Mouse (Mus musculus) lung, embryonic 16.5 days (tissue): Measurements from ENCODE around the gene Slc12a8. TPM values are rescaled to one million over a fixed set of nuclear protein-coding genes. Genes with fewer than 3 reads are reported as not detected.

Experiments
- ATAC-seq: fragments of 200-750 bp; cut with Nextera tagmentation; 2 replicates; pipeline ENCODE4 v1.8.0; 2017; ENCODE audit warnings: low read depth, mild to moderate bottlenecking, moderate library complexity
- H3K27ac ChIP-seq: fragments of 300-500 bp; sonication (generic); 2 replicates; pipeline ENCODE4 v1.5.1; 2014; ENCODE audit warnings: mild to moderate bottlenecking, control low read depth, low read length
- H3K27me3 ChIP-seq: fragments of 300-500 bp; sonication (generic); 2 replicates; pipeline ENCODE4 v1.6.1; 2014; ENCODE audit warnings: low read depth, low read length, mixed read lengths; ENCODE audit not compliant: control insufficient read depth, insufficient read depth
- H3K36me3 ChIP-seq: fragments of 300-500 bp; sonication (generic); 2 replicates; pipeline ENCODE4 v1.6.1; 2014; ENCODE audit warnings: low read length; ENCODE audit not compliant: control insufficient read depth, insufficient read depth
- H3K4me1 ChIP-seq: fragments of 300-500 bp; sonication (generic); replicated peaks from 2 replicates; pipeline ENCODE4 v1.6.1; 2014; ENCODE audit warnings: low read length, mixed read lengths; ENCODE audit not compliant: control insufficient read depth, insufficient read depth
- H3K4me2 ChIP-seq: fragments of 300-500 bp; sonication (generic); 2 replicates; pipeline ENCODE4 v1.6.1; 2014; ENCODE audit warnings: low read depth, low read length, control low read depth
- H3K4me3 ChIP-seq: fragments of 300-500 bp; sonication (generic); 2 replicates; pipeline ENCODE4 v1.5.1; 2014; ENCODE audit warnings: mild to moderate bottlenecking, low read length, control low read depth
- H3K9ac ChIP-seq: fragments of 300-500 bp; sonication (generic); 2 replicates; pipeline ENCODE4 v1.6.1; 2014; ENCODE audit warnings: low read length, control low read depth
- H3K9me3 ChIP-seq: fragments of 300-500 bp; sonication (generic); 2 replicates; pipeline ENCODE4 v1.6.1; 2016; ENCODE audit warnings: low read length; ENCODE audit not compliant: control insufficient read depth
- WGBS: fragments of 180-500 bp; shearing (Covaris S2); extraction: QIAGEN DNeasy Blood & Tissue Kit; methylation state at CpG from one replicate; pipeline ENCODE4 v1.1.7; 2014; 5-methylcytosine and 5-hydroxymethylcytosine counted together
- polyA plus RNA-seq: library from polyadenylated mRNA; unstranded; fragments of >200 nt; fragmentation: Nextera tagmentation; extraction: Ambion mirVana; gene quantifications from 2 replicates; pipeline ENCODE4 v1.2.1, GENCODE M21; 2015

Slc12a8 gene
- 0.39 and 1.0 TPM in 2 replicates for polyA plus RNA-seq

- WGBS, result 4% methylated on average over 27 of the region's 27 CpGs
- Histone ChIP-seq H3K4me2 (peak within 1 kb of the TSS; percentile 75), H3K27ac (no peak within 1 kb of the TSS), H3K36me3 (no peaks in the 10 kb centered on the region), H3K9ac (peak within 1 kb of the TSS; percentile 62), H3K4me3 (peak within 1 kb of the TSS; percentile 43), H3K4me1 (peaks cover 18% of the 10 kb centered on the region), H3K9me3 (no peaks in the 10 kb centered on the region), H3K27me3 (no peaks in the 10 kb centered on the region)
- peak; percentile 64 for ATAC-seq
These were observed at the start of gene Slc12a8 for GRCm38 (mm10) chr16:33516807-33517565. Slc12a8 (plus strand) TSS chr16:33517328.

GRCm38 (mm10) chr16:33467451-33467850 lies 49.7 kb upstream of the Slc12a8 start:
- no peak overlapping the region for H3K4me2 ChIP-seq
- H3K9me3 ChIP-seq, result no peaks in the 10 kb centered on the region
- no peak for ATAC-seq
- no peaks in the 10 kb centered on the region; the same call in 1 of the 2 replicates for H3K4me1 ChIP-seq
- no peak overlapping the region for H3K4me3 ChIP-seq
- H3K27me3 ChIP-seq, result no peaks in the 10 kb centered on the region
- WGBS, result 63% methylated on average over 6 of the region's 6 CpGs
- peaks cover 7% of the 10 kb centered on the region; the same call in 1 of the 2 replicates for H3K36me3 ChIP-seq
- H3K27ac ChIP-seq, result no peak overlapping the region
- no peak overlapping the region for H3K9ac ChIP-seq

GRCm38 (mm10) chr16:33469973-33470372 lies 47.2 kb upstream of the Slc12a8 start:
- Histone ChIP-seq H3K9ac (no peak overlapping the region), H3K9me3 (no peaks in the 10 kb centered on the region), H3K4me2 (no peak overlapping the region), H3K27me3 (no peaks in the 10 kb centered on the region), H3K27ac (no peak overlapping the region), H3K4me1 (no peaks in the 10 kb centered on the region), H3K4me3 (no peak overlapping the region), H3K36me3 (peaks cover 13% of the 10 kb centered on the region)
- ATAC-seq, result peak; percentile 54; the same call in 1 of the 2 replicates

GRCm38 (mm10) chr16:33474381-33474780 lies 42.7 kb upstream of the Slc12a8 start:
- Histone ChIP-seq H3K9ac (no peak overlapping the region), H3K4me2 (no peak overlapping the region), H3K27ac (no peak overlapping the region), H3K27me3 (no peaks in the 10 kb centered on the region), H3K4me1 (no peaks in the 10 kb centered on the region), H3K36me3 (peaks cover 18% of the 10 kb centered on the region), H3K4me3 (no peak overlapping the region), H3K9me3 (no peaks in the 10 kb centered on the region)
- no peak for ATAC-seq
- WGBS, result 94% methylated on average over 6 of the region's 6 CpGs

GRCm38 (mm10) chr16:33479926-33480325 lies 37.2 kb upstream of the Slc12a8 start:
- peaks cover 10% of the 10 kb centered on the region for H3K36me3 ChIP-seq

GRCm38 (mm10) chr16:33481148-33481547 lies 36.0 kb upstream of the Slc12a8 start:
- H3K9me3 ChIP-seq, result no peaks in the 10 kb centered on the region
- peaks cover 7% of the 10 kb centered on the region; the same call in 1 of the 2 replicates for H3K36me3 ChIP-seq
- no peak overlapping the region for H3K9ac ChIP-seq
- no peak for ATAC-seq
- no peak overlapping the region for H3K4me3 ChIP-seq
- WGBS, result 93% methylated on average over 2 of the region's 2 CpGs
- no peaks in the 10 kb centered on the region for H3K27me3 ChIP-seq
- H3K4me2 ChIP-seq, result no peak overlapping the region
- no peaks in the 10 kb centered on the region for H3K4me1 ChIP-seq
- H3K27ac ChIP-seq, result no peak overlapping the region

More at GRCm38 (mm10) chr16:33479926-33480325, 37.2 kb upstream of the Slc12a8 start:
- no peaks in the 10 kb centered on the region for H3K27me3 ChIP-seq
- H3K9ac ChIP-seq, result no peak overlapping the region
- H3K4me2 ChIP-seq, result no peak overlapping the region
- no peak overlapping the region for H3K4me3 ChIP-seq
- H3K9me3 ChIP-seq, result no peaks in the 10 kb centered on the region
- no peak for ATAC-seq
- H3K4me1 ChIP-seq, result no peaks in the 10 kb centered on the region
- H3K27ac ChIP-seq, result no peak overlapping the region

- no peaks in the 10 kb centered on the region for H3K4me1 ChIP-seq
- 93% methylated on average over 3 of the region's 3 CpGs for WGBS
- H3K9ac ChIP-seq, result no peak overlapping the region
- no peaks in the 10 kb centered on the region for H3K9me3 ChIP-seq
- no peak for ATAC-seq
- no peaks in the 10 kb centered on the region for H3K27me3 ChIP-seq
- H3K4me2 ChIP-seq, result no peak overlapping the region
- H3K27ac ChIP-seq, result no peak overlapping the region
- H3K36me3 ChIP-seq, result peaks cover 3% of the 10 kb centered on the region; the same call in 1 of the 2 replicates
- no peak overlapping the region for H3K4me3 ChIP-seq
These were observed 34.8 kb upstream of the Slc12a8 start for GRCm38 (mm10) chr16:33482309-33482708.

- no peak overlapping the region for H3K4me3 ChIP-seq
- WGBS, result 43% methylated on average over 4 of the region's 4 CpGs
- H3K27me3 ChIP-seq, result no peaks in the 10 kb centered on the region
- peak; percentile 62 for ATAC-seq
- peaks cover 7% of the 10 kb centered on the region for H3K36me3 ChIP-seq
- H3K4me1 ChIP-seq, result no peaks in the 10 kb centered on the region
- H3K4me2 ChIP-seq, result no peak overlapping the region
- no peak overlapping the region for H3K27ac ChIP-seq
- H3K9me3 ChIP-seq, result no peaks in the 10 kb centered on the region
- H3K9ac ChIP-seq, result no peak overlapping the region
These were observed 29.4 kb upstream of the Slc12a8 start for GRCm38 (mm10) chr16:33487709-33488108.

- Histone ChIP-seq H3K27ac (no peak overlapping the region), H3K36me3 (peaks cover 10% of the 10 kb centered on the region)
- WGBS, result 90% methylated on average over 4 of the region's 4 CpGs
These were observed 22.8 kb upstream of the Slc12a8 start for GRCm38 (mm10) chr16:33494374-33494773.

More at GRCm38 (mm10) chr16:33494374-33494773, 22.8 kb upstream of the Slc12a8 start:
- Histone ChIP-seq H3K27me3 (no peaks in the 10 kb centered on the region), H3K4me2 (no peak overlapping the region), H3K9me3 (no peaks in the 10 kb centered on the region), H3K4me1 (no peaks in the 10 kb centered on the region), H3K9ac (no peak overlapping the region), H3K4me3 (no peak overlapping the region)
- no peak for ATAC-seq
